ENCODE assay signal across 9 mouse cellular contexts in the genomic region with DNA sequence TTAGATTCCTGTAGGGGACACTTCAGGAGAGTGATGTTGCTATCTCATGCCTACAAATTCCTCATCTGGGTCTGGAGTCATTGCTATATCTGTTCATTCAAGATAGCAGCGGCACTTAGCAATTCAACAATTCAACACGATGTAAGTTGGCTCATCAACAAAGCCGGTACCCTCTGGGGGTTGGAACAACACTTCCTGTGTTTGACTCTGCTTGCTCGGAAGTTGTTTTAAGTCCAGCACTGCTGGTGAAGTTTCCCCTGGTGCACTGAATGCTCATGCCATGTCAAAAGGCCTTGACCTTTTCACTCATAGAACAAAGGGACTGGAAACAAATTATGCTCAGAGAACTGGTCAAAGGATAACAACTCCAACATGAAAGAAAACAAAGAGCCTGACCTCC.
DNase-seq lines count a peak whose midpoint lies in the region; ATAC-seq and TF ChIP-seq lines count a peak whose summit lies in the region.
"Had no signal": no experiment of that assay in that cellular context is flagged by ENCODE, and none has a peak within 500 bp of the region (broad histone marks: within the 10 kb centered on the region; RNA-seq: fewer than 3 reads in every experiment).

No protein-coding gene starts in this region.

- H3K9ac ChIP-seq in midbrain, embryonic 15.5 days: no peak overlapping the region
- H3K9ac ChIP-seq in hindbrain, postnatal 0 days (replicated peaks; ENCODE audit: low read length): no peak overlapping the region

- peaks cover 13% of the 10 kb centered on the region for H3K4me1 ChIP-seq in midbrain, embryonic 10.5 days
- H3K4me1 ChIP-seq in midbrain, embryonic 15.5 days: no peaks in the 10 kb centered on the region
- no peaks in the 10 kb centered on the region for H3K4me1 ChIP-seq in hindbrain, postnatal 0 days (ENCODE audit: insufficient read depth, low read length)

- ATAC-seq in midbrain, embryonic 15.5 days (replicated peaks): no peak
- peak; percentile 71 for ATAC-seq in hindbrain, postnatal 0 days
- no peak for ATAC-seq in granulocyte monocyte progenitor cell, adult 5-6 weeks (replicated peaks; ENCODE audit: poor library complexity, severe bottlenecking)

- no peaks in the 10 kb centered on the region for H3K9me3 ChIP-seq in midbrain, embryonic 10.5 days (replicated peaks)
- H3K9me3 ChIP-seq in midbrain, embryonic 15.5 days: no peaks in the 10 kb centered on the region
- no peaks in the 10 kb centered on the region for H3K9me3 ChIP-seq in hindbrain, postnatal 0 days (ENCODE audit: low read length)
- H3K9me3 ChIP-seq: limb, embryonic 10.5 days had no signal

- H3K4me2 ChIP-seq in midbrain, embryonic 15.5 days: no peak overlapping the region
- H3K4me2 ChIP-seq in hindbrain, postnatal 0 days (ENCODE audit: low read depth, low read length): no peak overlapping the region

- peak; percentile 7 for DNase-seq in adrenal gland, postnatal 14 days
- no peak for DNase-seq in adrenal gland, postnatal 25 days
- peak; percentile 48 for DNase-seq in midbrain, embryonic 10.5 days (ENCODE audit: low spot score)
- DNase-seq in hindbrain, postnatal 0 days (ENCODE audit: low spot score): peak; percentile 60
- DNase-seq in retina, embryonic 14.5 days (ENCODE audit: low spot score): peak; percentile 24
- no peak for DNase-seq in heart, postnatal 4 days

- H3K4me3 ChIP-seq in midbrain, embryonic 10.5 days: no peak overlapping the region
- no peak overlapping the region for H3K4me3 ChIP-seq in midbrain, embryonic 15.5 days
- no peak overlapping the region for H3K4me3 ChIP-seq in hindbrain, postnatal 0 days (ENCODE audit: low read length)
- H3K4me3 ChIP-seq: limb, embryonic 10.5 days had no signal

- TF ChIP-seq CTCF in hindbrain, postnatal 0 days (IDR thresholded peaks at IDR 0.05; ENCODE audit: low read depth): no peak

- 13% methylated on average over 4 of the region's 4 CpGs for WGBS in midbrain, embryonic 10.5 days
- WGBS in midbrain, embryonic 15.5 days: 13% methylated on average over 4 of the region's 4 CpGs
- WGBS in hindbrain, postnatal 0 days: 6% methylated on average over 4 of the region's 4 CpGs

- H3K27ac ChIP-seq in midbrain, embryonic 10.5 days (replicated peaks): peak overlapping the region; percentile 4; the same call in 1 of the 2 replicates
- no peak overlapping the region for H3K27ac ChIP-seq in midbrain, embryonic 15.5 days
- H3K27ac ChIP-seq in hindbrain, postnatal 0 days: 0 out of 2 replicates have a peak overlapping the region, but pooled peaks have one; percentile 27
- H3K27ac ChIP-seq: limb, embryonic 10.5 days had no signal

- H3K27me3 ChIP-seq in midbrain, embryonic 10.5 days (ENCODE audit: low read depth, poor library complexity, severe bottlenecking): peaks cover 43% of the 10 kb centered on the region
- no peaks in the 10 kb centered on the region for H3K27me3 ChIP-seq in midbrain, embryonic 15.5 days (replicated peaks)
- no peaks in the 10 kb centered on the region for H3K27me3 ChIP-seq in hindbrain, postnatal 0 days (ENCODE audit: insufficient read depth, low read length)

- H3K36me3 ChIP-seq in midbrain, embryonic 10.5 days: no peaks in the 10 kb centered on the region
- H3K36me3 ChIP-seq in midbrain, embryonic 15.5 days (replicated peaks): no peaks in the 10 kb centered on the region
- H3K36me3 ChIP-seq in hindbrain, postnatal 0 days (ENCODE audit: insufficient read depth, low read length): no peaks in the 10 kb centered on the region
- H3K36me3 ChIP-seq: limb, embryonic 10.5 days had no signal

Comparison
In these comparisons a context has a peak if more than half of its experiments do, and no peak if none do; other contexts are left out.
1. DNase-seq: peak in adrenal gland, postnatal 14 days (single experiment), midbrain, embryonic 10.5 days (single experiment), hindbrain, postnatal 0 days (single experiment) and retina, embryonic 14.5 days (single experiment); none in adrenal gland, postnatal 25 days (single experiment) and heart, postnatal 4 days (single experiment).